Mouse (Mus musculus) cortical plate, adult 2 months (tissue): ENCODE measurements at regions not wholly inside any gene's neighbourhood (a gene's known extent, or its start where the extent isn't known, plus 50 kb on each side); places are given as distances from the start of the nearest gene placed in this dataset.

Experiments used
- CTCF ChIP-seq: fragments of 200-500 bp; IDR thresholded peaks from 2 replicates; pipeline ENCODE4 v1.5.1; 2011; ENCODE audit warnings: mild to moderate bottlenecking, control low read depth, low read length; ENCODE audit not compliant: insufficient read depth; ENCODE audit errors: extremely low read depth
- POLR2A ChIP-seq: fragments of 200-500 bp; IDR thresholded peaks from 2 replicates; pipeline ENCODE4 v1.6.1; 2011; ENCODE audit warnings: mild to moderate bottlenecking, low read length, control low read depth; ENCODE audit not compliant: insufficient read depth; ENCODE audit errors: extremely low read depth

DNA sequence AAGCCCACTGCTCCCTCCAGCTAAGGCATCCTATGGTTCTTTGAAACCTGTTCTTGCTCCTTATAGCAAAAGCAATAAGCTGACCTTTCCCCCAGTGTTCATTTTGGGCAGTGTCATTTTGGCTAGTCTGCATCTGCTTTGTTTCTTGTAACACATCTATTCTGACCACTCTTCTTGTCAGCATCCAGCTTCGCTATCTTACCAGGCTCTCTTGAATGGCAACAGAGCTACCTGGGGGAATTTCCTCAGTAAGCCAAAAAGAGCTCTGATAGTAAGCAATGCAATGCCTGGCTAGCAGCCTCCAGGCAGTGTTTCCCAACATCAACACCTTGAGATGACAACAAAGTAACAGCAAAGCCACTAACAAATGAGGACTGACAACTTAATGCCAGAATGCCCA, 429.0 kb upstream of the Gulo start:
- TF ChIP-seq CTCF = no peak
- no peak for TF ChIP-seq POLR2A
